Mouse (Mus musculus) mouse trophoblast stem cell (cell line): ENCODE results near the gene Gm17657.

Source experiments
- in situ Hi-C, 2 experiments: fragments of 300-500 bp; cut with MseI, MboI; formaldehyde crosslinking; loops; 2 replicates in 1 of 2; 3 replicates in 1 of 2; pipeline ENCODE4 v1.15.1; 2025

Gene Gm17657

DNA sequence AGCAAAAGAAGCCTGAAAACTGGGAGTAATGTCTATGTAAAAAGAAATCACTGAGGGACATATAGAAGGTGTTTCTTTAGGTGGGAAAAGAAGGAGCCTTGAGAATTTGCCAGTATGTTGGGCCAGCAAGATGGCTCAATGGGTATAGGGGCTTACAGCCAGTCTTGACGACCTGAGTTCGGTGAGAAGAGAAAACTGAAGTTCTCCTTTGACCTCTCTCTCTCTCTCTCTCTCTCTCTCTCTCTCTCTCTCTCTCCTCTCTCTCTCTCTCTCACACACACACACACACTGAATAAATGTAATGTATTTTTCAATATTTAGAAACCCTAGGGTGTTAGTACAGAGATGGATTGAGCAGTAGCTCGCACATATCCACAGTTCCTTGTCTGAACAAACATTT, 944 bp downstream of the Gm17657 start:
- in situ Hi-C loops = no loop called here

DNA sequence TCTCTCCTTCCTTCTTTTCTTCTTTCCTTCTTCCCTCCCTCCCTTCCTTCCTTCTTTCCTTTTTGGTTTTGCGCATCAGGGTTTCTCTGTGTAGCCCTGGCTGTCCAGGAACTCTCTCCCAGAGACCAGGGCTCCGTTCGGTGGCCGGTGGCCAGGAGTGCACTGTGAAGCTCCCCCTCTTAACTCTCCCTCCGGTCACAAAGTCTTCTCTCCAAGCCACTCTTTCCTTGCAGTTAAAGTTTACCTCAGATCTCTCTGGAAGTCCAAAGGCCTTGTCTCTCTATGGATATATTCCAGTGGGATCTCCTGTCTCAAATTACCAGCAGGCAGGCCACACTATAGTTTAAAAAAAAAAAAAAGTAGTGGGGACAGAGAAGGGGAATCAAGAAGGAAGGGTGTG, 4.2 kb downstream of the Gm17657 start:
- in situ Hi-C loops = no loop called here

- in situ Hi-C loops = no loop called here
These were observed 5.4 kb downstream of the Gm17657 start for GRCm38 (mm10) chr17:29544064-29544463.

DNA sequence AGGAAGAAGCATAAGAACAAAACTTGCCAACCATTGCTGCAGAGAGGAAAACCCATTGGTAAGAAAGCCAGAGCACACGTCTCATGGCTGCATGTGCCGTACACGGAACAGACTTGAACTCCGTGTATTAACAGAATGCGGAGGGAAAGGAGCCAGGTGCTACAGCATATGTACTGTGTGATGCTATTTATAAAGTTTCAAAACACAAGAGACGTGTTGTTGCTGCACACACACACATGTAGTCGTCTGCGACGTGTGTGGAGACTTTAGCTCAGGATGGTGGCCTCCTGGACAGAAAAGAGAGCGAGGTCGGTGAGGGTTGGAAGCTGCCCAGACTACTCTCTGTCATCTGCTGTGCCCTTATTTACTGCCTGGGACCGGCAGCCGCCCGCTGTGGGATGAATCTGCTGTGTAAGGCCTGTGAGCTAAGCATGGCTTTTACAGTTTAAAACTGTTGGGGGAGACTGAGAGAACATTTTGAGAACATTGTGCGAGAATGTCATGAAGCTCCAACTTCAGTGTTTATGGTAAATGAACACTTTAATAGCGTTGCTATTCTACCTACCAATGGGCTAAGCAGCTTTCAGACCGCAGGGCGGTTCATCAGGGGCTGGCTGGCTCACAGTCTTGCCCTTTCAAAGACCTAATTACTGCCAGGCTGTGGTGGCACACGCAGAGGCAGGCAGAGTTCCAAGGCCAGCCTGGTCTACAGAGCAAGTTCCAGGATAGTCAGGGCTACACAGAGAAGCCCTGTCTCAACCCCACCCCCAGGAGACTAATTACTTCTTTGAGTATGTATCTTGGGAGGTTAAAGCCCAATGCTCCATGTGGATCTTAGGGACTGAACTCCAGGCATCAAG, 6.4 kb downstream of the Gm17657 start:
- in situ Hi-C loops = no loop called here

- in situ Hi-C loops = no loop called here
These were observed 8.0 kb downstream of the Gm17657 start for GRCm38 (mm10) chr17:29541419-29541818.

- in situ Hi-C loops = no loop called here
These were observed 9.0 kb downstream of the Gm17657 start for GRCm38 (mm10) chr17:29540426-29540825.

- in situ Hi-C loops = no loop called here
These were observed 15.6 kb downstream of the Gm17657 start for GRCm38 (mm10) chr17:29533866-29534265.

DNA sequence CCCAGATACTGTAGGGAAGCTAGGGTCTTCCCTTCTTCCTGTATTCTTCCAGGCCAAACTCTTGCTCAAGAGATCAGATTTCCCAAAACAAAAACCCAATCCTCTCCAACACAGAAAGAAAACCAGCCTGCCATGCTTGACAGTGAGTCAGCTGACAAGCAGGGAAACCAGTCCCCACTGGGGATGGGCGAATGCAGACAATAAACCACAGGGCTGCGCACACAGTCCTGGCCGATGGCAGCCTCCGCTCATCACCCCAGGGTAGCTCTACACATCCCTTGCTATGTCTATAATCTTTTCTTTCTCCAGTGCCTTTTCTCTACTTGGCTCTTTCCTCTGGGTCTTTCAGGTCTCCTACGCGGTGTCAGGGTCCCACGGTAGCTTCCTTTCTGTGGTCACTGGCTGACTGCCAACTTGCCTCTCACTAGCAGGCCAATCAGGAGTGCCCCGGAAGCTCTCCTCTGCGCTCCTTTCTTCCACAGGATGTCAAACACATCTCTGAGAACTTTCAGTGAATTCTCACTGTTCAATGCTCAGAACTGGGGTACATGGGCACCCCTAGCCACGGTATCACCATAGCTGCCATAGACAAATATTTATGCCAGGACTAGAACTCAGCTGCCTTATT, 17.6 kb downstream of the Gm17657 start:
- in situ Hi-C loops = no loop called here

DNA sequence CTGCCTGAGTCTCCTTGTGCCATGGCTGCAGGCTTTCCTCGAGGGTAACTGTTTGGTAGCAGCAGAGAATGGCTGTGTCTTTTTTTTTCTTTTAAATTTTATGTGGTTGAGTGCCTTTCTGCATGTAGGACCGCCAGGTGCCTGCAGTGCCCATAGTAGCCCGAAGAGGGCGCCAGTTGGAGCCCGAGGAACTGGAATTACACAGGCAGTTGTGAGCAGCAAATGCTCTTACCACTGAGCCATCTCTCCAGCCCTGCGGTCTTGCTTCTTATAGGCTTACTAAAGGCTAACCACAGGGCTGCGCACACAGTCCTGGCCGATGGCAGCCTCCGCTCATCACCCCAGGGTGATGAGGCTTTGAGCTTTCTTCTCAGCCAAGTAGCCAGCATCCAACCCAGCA, 18.2 kb downstream of the Gm17657 start:
- in situ Hi-C loops = no loop called here

DNA sequence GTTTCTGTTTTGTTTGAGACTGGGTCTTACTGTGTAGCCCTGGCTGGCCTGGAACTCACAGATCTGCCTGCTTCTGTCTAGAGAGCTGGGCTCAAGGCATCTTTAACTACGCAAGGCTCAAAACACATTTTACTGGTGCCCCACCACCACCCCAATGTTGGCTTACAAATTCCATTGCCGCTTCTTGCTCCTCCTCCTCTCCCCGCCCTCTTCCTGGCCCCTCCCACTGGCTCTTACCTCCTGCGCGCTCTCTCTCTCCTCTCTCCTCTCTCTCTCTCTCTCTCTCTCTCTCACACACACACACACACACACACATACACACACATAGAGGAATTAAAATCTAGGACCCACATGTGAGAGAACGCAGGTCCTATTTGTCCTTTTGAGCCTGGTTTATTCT, 18.9 kb downstream of the Gm17657 start:
- in situ Hi-C loops = no loop called here

GRCm38 (mm10) chr17:29528568-29529187, 20.8 kb downstream of the Gm17657 start:
- in situ Hi-C loops = no loop called here

DNA sequence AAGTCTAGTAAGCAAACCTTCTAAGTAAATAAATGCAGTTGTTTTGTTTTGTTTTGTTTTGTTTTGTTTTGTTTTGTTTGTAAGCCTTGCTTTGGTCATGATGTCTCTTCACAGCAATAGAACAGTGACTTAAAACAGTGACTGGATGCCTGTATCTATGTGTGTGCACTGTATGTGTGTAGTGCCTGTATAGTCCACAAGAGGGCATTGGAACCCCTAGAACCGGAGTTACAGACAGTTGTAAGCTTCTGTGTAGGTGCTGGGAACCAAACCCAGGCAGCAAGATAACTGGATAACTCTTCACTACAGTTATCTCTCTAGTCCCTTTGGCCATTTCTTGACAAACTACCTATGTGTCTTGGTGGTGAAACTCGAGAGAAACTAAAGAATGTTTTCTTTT, 23.8 kb downstream of the Gm17657 start:
- in situ Hi-C loops = no loop called here

DNA sequence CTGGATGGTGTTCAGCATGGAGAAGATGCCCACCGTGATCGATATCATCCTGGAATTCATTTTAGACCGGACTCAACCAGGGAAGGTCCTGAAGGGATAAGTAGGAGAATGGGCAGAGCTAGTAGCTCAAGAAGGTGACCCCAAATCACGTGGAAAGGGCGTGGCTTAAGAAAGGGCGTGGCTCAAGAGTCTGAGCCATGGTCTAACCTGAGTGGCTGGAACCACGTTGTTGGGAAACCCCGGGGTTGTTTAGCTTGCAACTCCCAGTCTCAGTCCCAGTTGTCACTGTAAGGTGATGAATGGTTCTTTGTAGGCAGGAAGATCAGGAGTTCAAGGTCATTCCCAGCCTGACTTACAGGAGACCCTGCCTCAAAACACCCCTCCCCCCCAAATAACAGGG, 29.7 kb downstream of the Gm17657 start:
- in situ Hi-C loops = loop anchor here (10.0 to 25.0 kb wide), 2 partner anchors 135 to 257 kb away; partner anchors contain the start of genes BC004004 (in 2 of the 2) and Ppil1 (in 2 of the 2)

DNA sequence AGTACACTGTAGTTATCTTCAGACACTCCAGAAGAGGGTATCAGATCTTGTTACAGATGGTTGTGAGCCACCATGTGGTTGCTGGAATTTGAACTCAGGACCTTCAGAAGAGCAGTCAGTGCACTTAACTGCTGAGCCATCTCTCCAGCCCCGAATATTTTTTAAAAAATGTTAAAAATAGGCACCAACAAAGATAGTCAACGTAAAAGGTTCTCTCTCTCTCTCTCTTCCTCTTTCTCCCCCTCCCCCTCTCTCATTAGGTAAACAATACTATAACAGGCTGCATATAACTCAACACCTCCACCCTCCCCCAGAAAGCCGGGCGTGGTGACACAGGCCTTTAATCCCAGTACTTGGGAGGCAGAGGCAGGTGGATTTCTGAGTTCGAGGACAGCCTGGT, 30.8 kb downstream of the Gm17657 start:
- in situ Hi-C loops = loop anchor here (10.0 to 25.0 kb wide), 2 partner anchors 134 to 256 kb away; partner anchors contain the start of genes BC004004 (in 2 of the 2) and Ppil1 (in 2 of the 2)

GRCm38 (mm10) chr17:29514435-29514834, 35.0 kb downstream of the Gm17657 start:
- in situ Hi-C loops = loop anchor here (5.0 to 25.0 kb wide), 3 partner anchors 130 to 252 kb away; partner anchors contain the start of genes BC004004 (in 2 of the 2) and Ppil1 (in 2 of the 2)

DNA sequence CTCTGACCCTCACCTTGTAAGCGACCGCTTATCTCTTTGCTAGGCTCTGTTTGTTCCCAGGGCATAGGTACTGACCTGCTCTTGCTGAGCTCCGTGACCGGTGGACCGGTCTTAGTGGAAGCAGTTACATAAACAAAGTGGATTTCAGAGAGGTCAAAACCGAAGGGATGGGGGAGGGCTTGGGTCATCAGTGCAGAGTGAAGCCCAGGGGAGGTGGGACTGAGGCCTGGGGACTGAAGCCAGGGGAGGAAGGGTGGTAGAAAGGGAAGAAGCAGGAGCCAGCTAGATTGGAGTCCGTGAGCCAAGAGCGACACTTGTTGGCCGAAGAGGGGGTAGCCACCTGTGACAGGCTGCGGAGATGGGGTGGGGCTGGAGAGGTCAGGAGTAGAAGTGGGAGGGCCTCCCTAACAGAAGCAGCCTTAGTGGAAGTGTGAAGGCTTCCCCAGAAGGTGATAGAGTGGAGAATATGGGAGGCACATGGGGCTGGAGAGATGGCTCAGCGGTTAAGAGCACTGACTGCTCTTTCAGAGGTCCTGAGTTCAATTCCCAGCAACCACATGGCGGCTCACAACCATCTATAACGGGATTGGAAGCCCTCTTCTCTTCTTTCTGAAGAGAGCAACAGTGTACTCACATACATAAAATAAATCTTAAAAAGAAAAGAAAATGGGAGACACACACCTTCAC, 36.3 kb downstream of the Gm17657 start:
- in situ Hi-C loops = loop anchor here (5.0 to 25.0 kb wide), 3 partner anchors 128 to 251 kb away; partner anchors contain the start of genes BC004004 (in 2 of the 2) and Ppil1 (in 2 of the 2)

DNA sequence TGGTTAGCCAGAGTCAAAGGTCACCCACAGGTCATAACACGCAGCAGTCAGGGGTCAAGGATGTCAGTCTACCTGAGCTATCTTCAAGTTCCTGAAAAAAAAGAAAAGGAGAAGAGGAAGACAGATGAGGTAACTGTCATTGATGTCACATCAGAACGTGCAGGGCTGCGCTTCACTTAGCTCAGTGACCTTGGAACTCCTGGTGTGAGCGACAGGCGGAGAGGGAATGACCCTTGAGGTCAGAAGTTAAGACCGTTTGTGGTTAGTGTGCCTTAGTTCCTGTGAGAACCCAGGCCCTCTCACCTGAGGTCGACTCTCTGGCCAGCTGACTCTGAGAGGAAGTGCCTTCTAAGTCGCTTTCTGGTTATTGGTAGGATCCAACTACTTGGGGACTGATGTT, 38.7 kb downstream of the Gm17657 start:
- in situ Hi-C loops = loop anchor here (5.0 to 25.0 kb wide), 3 partner anchors 126 to 248 kb away; partner anchors contain the start of genes BC004004 (in 2 of the 2) and Ppil1 (in 2 of the 2)

GRCm38 (mm10) chr17:29508927-29509608, 40.4 kb downstream of the Gm17657 start:
- in situ Hi-C loops = loop anchor here (25.0 kb wide), 1 partner anchor 247 kb away; the partner anchor contains the start of genes BC004004 (in 2 of the 2) and Ppil1 (in 2 of the 2)

GRCm38 (mm10) chr17:29503700-29504099, 45.7 kb downstream of the Gm17657 start:
- in situ Hi-C loops = loop anchor here (25.0 kb wide), 1 partner anchor 241 kb away; the partner anchor contains the start of genes BC004004 (in 2 of the 2) and Ppil1 (in 2 of the 2)
